Mouse (Mus musculus) testis, adult 2 months (tissue): ENCODE measurements around the gene Ltk. TPM values are rescaled to one million over a fixed set of nuclear protein-coding genes. Genes with fewer than 3 reads are reported as not detected.

Experiments
- H3K27ac ChIP-seq: fragments of 200-500 bp; 2 replicates; pipeline ENCODE4 v1.5.1; 2012; ENCODE audit warnings: low read depth, low read length; ENCODE audit not compliant: control insufficient read depth, insufficient read depth
- H3K27me3 ChIP-seq: fragments of 200-500 bp; 2 replicates; pipeline ENCODE4 v1.6.1; 2012; ENCODE audit warnings: mild to moderate bottlenecking, low read length, moderate library complexity; ENCODE audit not compliant: control insufficient read depth, insufficient read depth
- H3K36me3 ChIP-seq: fragments of 200-500 bp; 2 replicates; pipeline ENCODE4 v1.6.1; 2012; ENCODE audit warnings: mild to moderate bottlenecking, low read length; ENCODE audit not compliant: control insufficient read depth, insufficient read depth
- H3K4me1 ChIP-seq: fragments of 200-500 bp; 2 replicates; pipeline ENCODE4 v1.6.1; 2012; ENCODE audit warnings: low read length; ENCODE audit not compliant: control insufficient read depth, insufficient read depth
- H3K4me3 ChIP-seq: fragments of 200-500 bp; 2 replicates; pipeline ENCODE4 v1.5.1; 2012; ENCODE audit warnings: low read depth, mild to moderate bottlenecking, low read length, moderate library complexity, mixed read lengths; ENCODE audit not compliant: control insufficient read depth
- CTCF ChIP-seq: fragments of 200-500 bp; IDR thresholded peaks from 2 replicates; pipeline ENCODE4 v1.5.1; 2012; ENCODE audit warnings: low read depth, mild to moderate bottlenecking, inconsistent platforms, low read length, moderate library complexity; ENCODE audit not compliant: control insufficient read depth, insufficient read depth, insufficient replicate concordance
- POLR2A ChIP-seq: fragments of 200-500 bp; IDR thresholded peaks from 2 replicates; pipeline ENCODE4 v1.6.1; 2012; ENCODE audit warnings: low read depth, mild to moderate bottlenecking, inconsistent platforms, low read length, moderate library complexity; ENCODE audit not compliant: control insufficient read depth
- polyA plus RNA-seq: library from polyadenylated mRNA; depleted of rRNA; stranded (reverse); fragments of >200 nt; gene quantifications from 2 replicates; pipeline ENCODE4 v1.2.3, GENCODE M21; 2012

Gene Ltk
- polyA plus RNA-seq, 1 experiment = 2.2 TPM

- no peak for TF ChIP-seq CTCF
- no peak for TF ChIP-seq POLR2A
Observed at GRCm38 (mm10) chr2:119758101-119758843, 2.0 kb downstream of the Ltk start.

DNA sequence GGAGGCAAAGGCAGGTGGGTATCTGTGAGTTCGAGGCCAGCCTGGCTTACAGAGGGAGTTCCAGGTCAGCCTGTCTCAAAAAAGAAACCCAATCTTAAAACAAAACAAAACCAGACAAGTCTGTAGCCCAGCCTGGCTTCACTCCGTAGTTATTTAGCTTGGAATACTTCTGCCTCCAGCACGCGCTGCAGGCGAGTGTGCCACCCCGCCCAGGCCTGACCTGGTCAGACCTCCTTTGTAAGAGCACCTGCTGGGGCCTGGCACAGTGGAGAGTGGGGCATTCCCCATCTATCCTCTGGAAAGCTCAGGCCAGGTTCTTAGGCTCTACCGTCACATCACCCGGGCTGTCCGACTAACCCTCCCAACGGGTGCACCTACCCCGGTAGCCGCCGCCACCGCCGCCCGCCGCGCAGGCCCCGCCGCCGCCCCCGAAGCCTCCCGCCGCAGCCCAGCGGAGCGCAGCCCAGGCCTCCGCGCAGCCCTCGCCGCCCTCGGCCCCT, 2.6 kb downstream of the Ltk start:
- no peak overlapping the region for H3K27ac ChIP-seq

More at GRCm38 (mm10) chr2:119758101-119758843, 2.0 kb downstream of the Ltk start:
- Histone ChIP-seq H3K36me3 (no peaks in the 10 kb centered on the region), H3K4me3 (peak overlapping the region; percentile 83), H3K4me1 (peaks cover 16% of the 10 kb centered on the region), H3K27ac (no peak overlapping the region), H3K27me3 (peaks cover 6% of the 10 kb centered on the region; the same call in 1 of the 2 replicates)

GRCm38 (mm10) chr2:119749260-119749659, 11.0 kb downstream of the Ltk start:
- peaks cover 5% of the 10 kb centered on the region for H3K4me1 ChIP-seq
- no peak for TF ChIP-seq CTCF
- H3K27me3 ChIP-seq = 0 out of 2 replicates have a peak, but pooled peaks cover 2% of the 10 kb centered on the region
- no peak overlapping the region for H3K4me3 ChIP-seq
- H3K27ac ChIP-seq = no peak overlapping the region
- H3K36me3 ChIP-seq = no peaks in the 10 kb centered on the region

More for the DNA sequence above, 2.6 kb downstream of the Ltk start:
- no peaks in the 10 kb centered on the region for H3K36me3 ChIP-seq
- peaks cover 16% of the 10 kb centered on the region for H3K4me1 ChIP-seq
- peak overlapping the region; percentile 83 for H3K4me3 ChIP-seq
- TF ChIP-seq CTCF (no peak), POLR2A (no peak)
- H3K27me3 ChIP-seq = peaks cover 6% of the 10 kb centered on the region; the same call in 1 of the 2 replicates

DNA sequence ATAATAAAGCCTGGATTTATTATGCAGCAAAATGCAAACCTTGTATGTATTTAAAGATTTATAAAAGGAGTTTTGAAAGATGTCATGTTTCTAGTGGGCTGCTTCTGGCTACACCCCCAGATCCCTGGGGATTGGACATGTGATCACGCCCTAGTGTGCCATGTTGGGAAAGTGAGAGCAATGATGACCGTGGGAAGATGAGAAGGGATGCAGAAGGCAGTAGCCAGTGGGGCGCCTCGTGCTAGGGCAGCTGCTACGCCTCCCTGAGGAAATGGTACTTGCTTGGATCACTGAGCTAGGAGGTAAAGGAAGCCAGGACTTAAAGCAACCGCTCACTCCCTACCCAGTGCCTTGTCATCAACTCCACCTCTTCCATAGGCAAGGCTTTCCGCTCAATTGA, 12.7 kb downstream of the Ltk start:
- Histone ChIP-seq H3K4me3 (no peak overlapping the region), H3K27me3 (0 out of 2 replicates have a peak, but pooled peaks cover 2% of the 10 kb centered on the region), H3K27ac (no peak overlapping the region), H3K4me1 (peaks cover 14% of the 10 kb centered on the region), H3K36me3 (no peaks in the 10 kb centered on the region)
- TF ChIP-seq POLR2A (no peak), CTCF (no peak)

DNA sequence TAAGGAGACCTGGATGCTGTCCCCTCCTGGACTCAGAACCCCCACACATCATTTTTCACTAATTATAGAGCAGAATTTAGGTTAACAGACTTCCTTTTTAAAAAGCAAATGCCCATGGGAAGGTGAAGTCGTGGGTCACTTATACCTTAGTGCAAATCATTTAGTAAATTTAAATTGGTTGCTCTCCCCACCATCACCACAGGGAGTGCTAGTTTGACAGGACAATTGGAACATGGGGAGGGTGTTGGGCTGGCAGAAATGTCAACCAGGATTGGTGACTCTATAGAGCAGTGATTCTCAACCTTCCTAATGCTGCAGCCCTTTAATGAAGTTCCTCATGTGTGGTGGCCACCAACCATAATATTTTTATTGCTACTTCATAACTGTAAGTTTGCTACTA, 14.9 kb downstream of the Ltk start:
- Histone ChIP-seq H3K36me3 (no peaks in the 10 kb centered on the region), H3K4me3 (no peak overlapping the region), H3K27ac (no peak overlapping the region), H3K4me1 (peaks cover 20% of the 10 kb centered on the region), H3K27me3 (0 out of 2 replicates have a peak, but pooled peaks cover 2% of the 10 kb centered on the region)
- TF ChIP-seq POLR2A = no peak
- no peak for TF ChIP-seq CTCF

DNA sequence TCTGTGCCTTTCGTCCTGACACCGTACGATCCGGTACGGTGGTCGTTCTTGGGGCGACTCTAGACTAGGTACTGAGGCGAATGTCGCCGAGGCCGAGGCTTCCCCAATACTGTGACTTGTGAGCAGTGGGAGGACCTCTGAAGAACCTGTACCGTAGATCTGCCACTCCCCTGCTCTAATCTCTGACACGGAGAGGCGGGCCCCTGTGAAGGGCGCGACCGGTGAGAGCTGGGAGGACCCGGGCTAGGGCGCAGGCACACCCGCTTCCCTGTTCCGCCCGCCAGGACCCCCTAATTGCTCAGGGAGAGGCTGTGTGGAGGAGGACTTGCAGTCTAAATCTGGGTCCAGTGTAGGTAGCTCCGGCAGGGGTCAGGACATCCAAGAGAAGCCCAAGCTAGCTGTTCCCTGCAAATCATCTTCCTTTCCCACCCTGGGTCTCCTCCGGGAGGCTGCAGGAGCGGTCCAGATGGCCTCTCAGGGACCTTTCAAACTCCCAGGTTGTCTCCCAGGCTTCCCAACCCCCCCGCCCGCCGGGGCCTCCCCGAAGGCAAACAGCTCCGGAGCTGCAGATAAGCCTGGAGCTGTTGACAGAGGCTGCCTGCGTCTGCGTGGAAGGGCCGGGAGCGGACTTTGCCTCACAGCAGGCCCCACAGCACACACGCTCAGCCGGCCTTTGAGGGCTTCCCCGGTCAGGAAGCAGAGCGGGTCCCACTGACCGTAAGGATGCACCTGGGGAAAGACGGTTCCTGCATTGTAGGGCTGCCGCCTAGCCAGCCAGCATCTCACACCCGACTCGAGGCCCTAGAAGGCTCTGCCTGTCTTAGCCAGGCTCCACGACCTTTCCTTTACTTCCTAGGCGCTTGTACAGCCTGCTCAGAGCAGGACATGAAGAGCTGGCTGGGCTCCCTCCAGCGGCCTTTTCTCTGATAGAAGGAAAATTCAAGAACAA, 15.8 kb downstream of the Ltk start:
- TF ChIP-seq CTCF (no peak), POLR2A (no peak)
- H3K4me3 ChIP-seq = peak overlapping the region; percentile 10
- peaks cover 20% of the 10 kb centered on the region for H3K4me1 ChIP-seq
- H3K27ac ChIP-seq = no peak overlapping the region
- 0 out of 2 replicates have a peak, but pooled peaks cover 2% of the 10 kb centered on the region for H3K27me3 ChIP-seq
- H3K36me3 ChIP-seq = no peaks in the 10 kb centered on the region

- 0 out of 2 replicates have a peak, but pooled peaks cover 2% of the 10 kb centered on the region for H3K27me3 ChIP-seq
- H3K36me3 ChIP-seq = no peaks in the 10 kb centered on the region
- H3K27ac ChIP-seq = no peak overlapping the region
- TF ChIP-seq CTCF = no peak
- TF ChIP-seq POLR2A = no peak
- peaks cover 20% of the 10 kb centered on the region for H3K4me1 ChIP-seq
- peak overlapping the region; percentile 10 for H3K4me3 ChIP-seq
Observed at GRCm38 (mm10) chr2:119743808-119744162, 16.4 kb downstream of the Ltk start.
